Mouse (Mus musculus) common myeloid progenitor, adult 5-6 weeks (primary cell): ENCODE results near the gene Tmem233. TPM values are rescaled to one million over a fixed set of nuclear protein-coding genes. Genes with fewer than 3 reads are reported as not detected.

Source experiments
- ATAC-seq: replicated peaks from 2 replicates; pipeline ENCODE4 v1.8.0; 2016; ENCODE audit warnings: low read depth, mild to moderate bottlenecking, moderate TSS enrichment, inconsistent platforms; ENCODE audit not compliant: poor library complexity, severe bottlenecking
- total RNA-seq: library from RNA; stranded (forward); fragments of 200-1000, 187-1606 nt; gene quantifications from 2 replicates; pipeline ENCODE4 v1.2.3, GENCODE M21; 2017

Tmem233 gene
- total RNA-seq, 1 experiment from 2014 or later, result not detected

DNA sequence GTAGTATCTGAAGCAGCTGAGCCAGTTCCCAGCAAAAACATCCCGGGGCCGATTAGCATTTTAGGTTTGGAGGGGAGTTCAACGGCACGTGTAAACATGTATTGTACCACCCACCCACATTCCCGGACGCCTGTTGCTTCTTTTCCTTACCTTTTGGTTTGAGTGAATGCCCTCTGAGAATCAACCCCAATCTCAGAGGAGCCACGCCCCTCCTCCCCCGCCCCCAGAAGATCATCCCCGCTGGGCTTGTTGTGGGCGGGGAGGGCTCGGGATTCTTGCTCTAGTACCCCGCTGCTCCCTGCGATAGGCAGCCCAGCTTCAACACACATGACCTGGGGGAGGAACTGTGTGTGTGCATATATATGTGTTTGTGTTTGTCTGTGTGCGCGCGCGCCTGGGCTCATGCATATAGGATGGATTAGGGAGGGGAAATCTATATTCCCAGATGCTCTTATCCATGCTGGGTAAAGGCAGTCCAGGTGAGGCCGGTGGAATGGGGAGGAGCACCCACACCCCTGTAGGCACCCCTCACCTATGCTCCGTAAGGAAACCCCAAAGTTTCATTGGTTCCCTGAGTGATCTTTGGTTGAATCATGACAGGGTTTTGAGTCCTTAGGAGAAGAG lies 52.4 kb downstream of the Tmem233 start:
- no peak for ATAC-seq

DNA sequence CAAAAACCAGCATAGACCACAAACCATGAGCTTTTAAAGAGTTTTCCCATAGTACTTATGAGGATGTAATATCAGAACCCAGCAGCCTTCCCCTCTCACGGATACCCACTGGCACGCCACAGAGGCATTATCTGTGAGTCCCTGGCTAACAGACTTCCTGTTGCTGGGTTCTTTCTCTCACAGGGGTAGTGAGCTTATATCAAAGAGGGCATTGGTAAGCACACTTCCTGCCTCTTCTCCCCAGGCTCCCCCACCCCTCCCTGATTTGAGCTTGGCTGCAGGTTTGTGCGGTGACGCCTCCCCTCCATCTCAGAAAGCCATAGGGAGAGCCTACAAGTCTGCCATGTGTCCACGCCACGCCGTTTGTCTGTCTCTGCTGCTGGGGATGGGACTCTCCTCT lies 54.0 kb downstream of the Tmem233 start:
- ATAC-seq, result peak; percentile 75

DNA sequence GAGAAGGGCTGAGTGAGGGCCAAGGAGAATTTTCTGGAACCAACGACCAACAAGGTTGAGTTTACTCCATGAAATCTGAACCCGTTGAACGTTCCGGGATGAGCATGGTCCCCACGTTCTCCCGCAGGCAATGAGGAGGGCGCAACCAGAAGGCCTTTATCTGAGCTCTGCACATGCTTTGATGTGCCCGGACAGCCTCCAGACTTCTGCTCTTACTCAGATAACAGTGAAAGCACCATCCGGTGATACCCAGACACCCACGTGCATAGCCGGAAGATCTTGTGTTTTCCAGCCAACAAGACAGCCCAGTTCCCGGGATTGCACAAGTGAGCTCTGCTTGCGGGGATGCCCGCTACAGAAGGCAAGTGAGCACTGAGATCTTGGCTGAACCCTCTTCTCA lies 56.5 kb downstream of the Tmem233 start:
- peak; percentile 33 for ATAC-seq

DNA sequence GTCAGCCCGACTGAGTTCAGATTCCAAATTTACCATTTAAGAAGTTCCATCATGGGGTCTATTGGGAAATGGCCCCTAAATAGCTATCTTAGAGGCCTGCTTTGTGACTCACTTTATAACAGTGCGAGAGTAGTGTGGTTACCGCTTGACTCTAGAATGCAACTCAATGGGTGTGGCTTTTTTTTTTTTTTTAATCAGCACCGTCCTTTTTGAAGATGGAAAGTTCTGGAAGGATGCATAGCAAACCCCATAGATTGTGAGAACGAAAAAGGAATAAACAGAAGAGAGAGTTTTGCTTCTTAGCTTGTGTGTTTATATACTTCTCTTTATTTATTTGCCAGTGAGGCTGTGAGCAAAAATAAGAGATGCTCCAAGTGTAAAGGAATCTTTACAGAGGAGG lies 56.9 kb downstream of the Tmem233 start:
- no peak for ATAC-seq

DNA sequence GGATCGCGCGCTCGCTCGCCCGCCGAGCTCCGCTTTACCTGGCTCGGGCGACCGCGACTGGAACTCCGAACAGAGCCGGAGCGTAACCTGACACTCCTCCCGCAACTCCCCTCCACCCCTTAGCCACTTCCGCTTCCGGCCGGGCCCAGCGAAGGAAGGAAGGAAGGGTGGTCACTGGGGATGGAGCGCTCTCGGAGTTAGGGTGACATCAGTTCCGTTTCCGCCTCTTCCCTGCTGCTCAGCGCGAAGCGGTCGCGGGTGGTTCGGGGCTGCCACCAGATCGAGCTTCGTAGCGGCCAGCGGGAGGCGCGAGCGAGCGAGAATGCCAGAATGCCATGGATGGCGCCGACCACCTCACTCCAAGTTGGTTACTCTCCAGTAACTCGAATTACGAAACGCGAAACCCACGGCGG lies 58.7 kb downstream of the Tmem233 start, which contains the start of gene Prkab1:
Gene Prkab1 (minus strand): TSS at position 182 of the 413 bp plus-strand sequence.
- ATAC-seq, result peak; percentile 61

DNA sequence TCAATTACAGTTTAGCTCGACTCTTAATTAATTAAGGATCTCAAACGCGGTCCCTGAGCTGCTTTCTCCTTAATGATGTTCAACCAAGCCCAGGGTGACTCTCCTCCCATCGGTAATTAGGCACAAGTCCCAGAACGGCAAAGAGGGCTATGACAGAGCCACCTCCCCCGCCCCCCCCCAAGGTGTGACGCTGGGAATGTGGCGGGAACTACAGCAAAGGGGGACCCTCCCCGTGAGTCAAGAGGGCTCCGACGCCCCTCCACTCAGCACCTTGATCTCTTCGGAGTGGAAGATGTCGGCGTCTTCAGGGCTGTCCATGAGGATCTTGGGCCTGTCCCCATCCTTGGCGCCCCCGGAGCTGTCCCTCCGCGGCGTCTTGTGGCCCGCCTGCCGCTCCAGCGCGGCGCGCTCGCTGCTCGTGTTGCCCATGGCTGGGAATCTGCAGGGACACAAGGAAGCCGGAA lies 59.2 kb downstream of the Tmem233 start:
- ATAC-seq, result no peak

DNA sequence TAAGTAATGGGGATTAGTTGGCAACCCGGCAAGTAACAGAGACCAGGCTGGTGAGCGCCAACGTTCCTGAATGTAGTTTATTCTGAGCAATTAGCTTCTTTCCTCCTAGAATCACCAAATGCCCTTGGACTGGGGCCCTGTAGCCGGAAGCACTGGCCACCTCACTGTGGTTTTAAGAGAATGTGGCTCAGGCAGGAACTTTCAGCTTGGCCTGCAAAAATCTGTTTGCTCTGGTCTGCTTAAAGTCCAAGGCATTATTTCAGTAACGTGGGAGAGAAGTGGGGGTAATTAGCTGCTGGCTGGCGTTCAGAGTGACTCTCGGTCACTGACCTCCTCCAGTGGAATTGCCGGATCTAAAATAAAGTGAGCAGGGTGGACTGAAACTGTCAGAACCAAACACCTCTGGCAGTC lies 59.8 kb downstream of the Tmem233 start:
- no peak for ATAC-seq

DNA sequence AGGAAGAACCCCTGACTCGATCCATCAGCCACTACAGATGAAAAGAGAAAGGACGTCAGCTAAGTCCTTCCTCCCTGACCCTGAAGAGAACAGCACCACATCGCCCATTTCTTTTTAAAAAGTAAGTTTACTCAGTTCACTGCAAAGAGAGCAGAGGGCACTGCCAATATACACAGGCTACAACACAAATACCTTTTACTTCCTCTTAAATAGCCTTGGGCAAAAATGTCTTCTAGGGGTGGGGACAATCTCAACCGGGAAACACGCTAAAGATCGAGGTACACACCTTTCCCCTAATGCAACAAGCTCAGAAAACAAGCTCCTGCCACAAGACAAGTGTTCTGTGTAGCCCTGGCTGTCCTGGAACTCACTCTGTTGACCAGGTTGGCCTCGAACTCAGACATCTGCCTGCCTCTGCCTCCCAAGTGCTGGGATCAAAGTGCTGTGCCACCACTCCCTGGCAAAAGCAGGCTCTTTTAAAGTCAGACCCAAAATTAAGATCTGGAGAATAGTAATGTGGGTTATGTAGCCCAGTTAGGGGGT lies 60.3 kb downstream of the Tmem233 start:
- ATAC-seq, result no peak

DNA sequence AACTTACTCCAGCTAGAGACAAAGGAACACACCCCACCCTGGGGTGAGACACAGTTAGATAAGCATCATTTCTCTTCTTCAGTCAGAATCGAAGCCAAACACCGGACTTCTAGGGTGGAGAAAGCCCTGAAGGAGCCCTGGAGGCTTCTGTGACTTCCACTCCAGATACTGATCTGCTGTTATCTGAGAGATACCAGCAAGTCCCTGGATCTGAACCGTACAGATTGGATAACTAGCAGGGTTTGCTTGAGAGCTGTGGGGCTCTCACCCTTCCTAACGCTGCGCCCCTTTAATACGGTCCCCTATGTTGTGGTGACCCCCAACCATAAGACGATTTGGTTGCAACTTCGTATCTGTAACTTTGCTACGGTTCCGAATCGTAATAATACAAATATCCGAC lies 60.9 kb downstream of the Tmem233 start:
- no peak for ATAC-seq

DNA sequence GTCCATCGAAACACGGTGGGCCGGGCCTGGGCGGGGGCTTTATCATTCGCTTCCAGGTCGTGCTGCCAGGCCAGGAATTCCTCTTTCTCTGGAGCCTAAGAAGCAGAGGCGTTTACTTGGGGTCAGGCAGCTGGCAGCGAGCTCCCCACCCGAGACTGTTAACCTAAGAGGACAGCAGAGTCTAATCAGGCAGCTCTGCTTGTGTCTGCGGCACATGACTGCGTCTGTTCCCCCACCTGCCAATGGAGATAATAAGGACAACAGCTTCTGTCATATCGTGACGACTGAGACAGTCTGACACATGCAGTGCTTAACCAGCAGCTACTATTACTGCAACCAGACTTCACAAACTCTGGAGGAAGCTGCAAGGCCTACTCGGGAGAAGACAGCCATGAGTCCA lies 61.5 kb downstream of the Tmem233 start:
- ATAC-seq, result peak; percentile 33

DNA sequence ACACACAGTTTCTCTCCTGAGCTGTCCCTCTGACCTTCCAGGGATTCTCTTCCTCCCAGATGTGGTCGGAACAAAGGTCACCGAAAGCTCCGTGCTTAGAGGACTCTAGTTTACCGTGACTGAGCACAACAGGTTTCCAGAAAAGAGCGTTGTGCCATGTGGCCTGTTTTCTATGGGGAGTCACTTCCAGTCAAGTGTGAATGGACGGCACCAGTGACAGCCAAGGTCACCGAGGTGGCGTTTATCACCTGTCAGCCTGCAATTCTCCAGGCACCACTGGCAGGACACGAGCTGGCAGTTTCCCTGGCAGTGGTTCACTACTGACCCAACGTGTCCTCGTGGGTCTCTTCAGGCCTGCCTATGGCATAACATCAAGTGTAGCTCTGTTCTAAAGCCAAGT lies 63.7 kb downstream of the Tmem233 start:
- ATAC-seq, result no peak

DNA sequence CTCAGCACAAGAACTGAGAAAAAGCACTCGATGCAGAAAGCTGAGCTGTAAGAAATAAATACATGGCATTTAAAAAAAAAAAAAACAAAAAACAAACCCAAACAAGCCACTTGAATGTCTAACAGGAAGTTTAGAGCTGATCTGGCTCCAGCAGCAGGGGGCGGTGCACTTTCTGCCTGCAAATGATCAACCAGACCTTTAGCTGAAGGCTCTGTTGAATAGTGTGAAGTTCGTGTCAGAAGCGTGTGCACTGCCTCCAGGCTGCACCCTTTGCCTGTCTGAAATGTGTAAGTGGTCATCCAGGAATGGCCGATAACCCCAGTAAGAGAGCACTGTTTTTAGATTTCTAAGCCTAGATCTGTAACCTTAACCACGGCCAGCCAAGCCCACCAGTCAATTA lies 64.3 kb downstream of the Tmem233 start:
- no peak for ATAC-seq

DNA sequence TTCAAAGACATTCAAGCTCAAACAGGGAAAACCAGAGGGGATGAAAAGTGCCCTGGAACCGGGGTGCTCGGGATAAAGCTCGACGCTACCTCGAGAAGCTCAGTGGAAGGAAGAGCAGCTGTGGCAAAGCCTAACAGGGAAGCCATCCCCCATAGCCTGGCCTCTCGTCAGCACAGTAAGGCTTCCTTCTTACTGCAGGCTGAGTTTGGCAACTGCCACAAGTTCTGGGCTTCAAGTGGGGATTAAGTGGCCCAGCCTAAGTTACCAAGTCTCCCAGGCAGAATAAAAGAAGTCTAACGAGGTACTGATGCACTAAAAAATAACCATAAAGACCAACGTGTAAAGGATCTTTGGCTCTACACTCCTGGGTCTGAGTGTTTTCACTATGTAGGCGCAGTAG lies 64.8 kb downstream of the Tmem233 start:
- no peak for ATAC-seq

DNA sequence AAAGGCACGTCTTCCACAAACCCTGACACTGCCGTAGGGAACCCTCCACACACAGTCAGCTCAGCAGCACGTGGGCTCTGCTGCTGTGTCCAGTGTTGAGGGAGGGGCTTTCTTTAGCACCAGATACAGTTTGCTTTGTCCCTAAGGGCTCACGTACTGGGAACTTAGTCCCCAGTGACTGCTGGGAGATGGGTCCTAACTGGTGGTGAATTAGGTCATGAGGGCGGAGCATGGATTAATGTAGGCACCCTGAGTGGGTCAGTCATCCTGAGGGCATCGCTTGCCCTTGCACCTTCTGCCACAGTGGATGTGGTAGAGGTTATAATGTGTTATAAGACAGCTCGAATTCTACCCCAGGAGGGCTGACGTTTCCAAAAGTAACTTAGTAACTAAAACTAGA lies 65.7 kb downstream of the Tmem233 start:
- ATAC-seq, result no peak

DNA sequence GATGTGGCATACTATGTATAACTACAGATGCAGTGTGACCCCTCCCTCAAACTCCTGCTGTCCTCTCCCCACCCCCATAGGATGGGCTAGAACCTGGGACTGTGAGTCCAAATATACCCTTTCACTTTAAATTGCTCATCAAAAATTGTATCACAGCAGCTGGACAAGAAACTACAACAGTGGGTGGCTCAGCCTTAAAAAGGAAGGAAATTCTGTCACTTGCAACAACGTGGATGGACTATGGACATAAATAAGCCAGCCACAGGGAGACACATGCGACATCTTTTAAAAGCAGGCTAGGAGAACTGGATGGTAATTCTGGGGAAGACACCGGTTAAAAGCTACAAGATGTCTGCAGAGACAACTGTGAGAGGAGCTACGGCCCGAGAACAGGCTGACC lies 66.5 kb downstream of the Tmem233 start:
- no peak for ATAC-seq

DNA sequence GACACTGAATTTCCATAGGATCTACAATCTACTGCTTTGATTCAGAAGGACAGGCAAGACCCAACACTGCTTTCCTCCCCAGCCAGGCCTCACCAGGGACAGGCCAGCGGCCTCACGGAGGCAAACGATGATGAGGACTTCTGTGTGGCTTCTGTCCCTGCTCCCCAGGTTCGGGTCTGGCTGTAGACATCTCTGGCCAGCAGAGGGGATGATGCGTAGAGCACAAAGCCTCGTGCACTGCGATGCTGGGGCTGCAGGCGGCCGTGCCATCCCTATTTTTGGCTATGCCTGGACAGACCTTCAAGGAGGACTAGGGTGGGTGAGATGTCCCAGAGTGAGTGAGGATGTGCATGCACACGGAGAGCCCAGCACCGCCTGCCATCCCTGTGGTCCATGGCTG lies 68.8 kb downstream of the Tmem233 start:
- ATAC-seq, result no peak

DNA sequence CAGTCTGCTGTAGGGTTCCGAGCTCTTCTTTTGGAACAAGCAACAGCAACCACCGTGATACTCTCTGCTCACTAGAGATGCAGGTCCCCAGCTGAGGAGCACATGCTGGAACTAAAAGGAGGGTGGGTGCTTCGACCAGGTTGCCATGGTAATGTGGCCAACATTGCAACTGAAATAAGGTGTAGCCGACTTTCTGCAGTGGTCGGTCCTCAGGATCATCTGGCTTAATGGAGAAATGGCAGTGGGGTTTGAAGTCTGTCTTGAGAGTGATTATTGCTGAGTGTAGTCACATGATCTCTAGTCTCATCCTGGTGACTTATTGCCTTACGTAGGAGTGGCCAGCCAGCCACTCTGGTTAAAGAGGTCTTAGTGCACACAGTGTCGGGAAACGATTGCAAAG lies 69.2 kb downstream of the Tmem233 start:
- ATAC-seq, result no peak

DNA sequence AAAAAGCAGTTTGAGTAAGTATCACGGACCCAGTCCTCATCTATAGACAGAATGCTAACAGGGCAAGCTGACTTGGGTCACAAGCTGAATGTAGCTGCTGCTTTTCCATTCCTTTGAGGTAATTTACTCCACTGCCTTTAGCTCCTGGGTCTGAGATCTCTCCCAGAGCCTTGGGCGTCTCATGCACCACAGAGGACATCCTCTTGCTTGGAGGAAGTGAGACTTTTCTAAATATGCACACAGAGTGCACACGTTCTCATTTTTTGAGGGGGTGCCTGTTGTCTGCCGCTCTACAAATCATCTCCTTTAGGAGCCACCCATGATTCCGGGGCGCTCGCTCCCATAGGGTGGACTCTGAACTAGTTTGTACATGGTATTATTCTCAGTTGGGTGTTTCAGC lies 70.5 kb downstream of the Tmem233 start:
- no peak for ATAC-seq

DNA sequence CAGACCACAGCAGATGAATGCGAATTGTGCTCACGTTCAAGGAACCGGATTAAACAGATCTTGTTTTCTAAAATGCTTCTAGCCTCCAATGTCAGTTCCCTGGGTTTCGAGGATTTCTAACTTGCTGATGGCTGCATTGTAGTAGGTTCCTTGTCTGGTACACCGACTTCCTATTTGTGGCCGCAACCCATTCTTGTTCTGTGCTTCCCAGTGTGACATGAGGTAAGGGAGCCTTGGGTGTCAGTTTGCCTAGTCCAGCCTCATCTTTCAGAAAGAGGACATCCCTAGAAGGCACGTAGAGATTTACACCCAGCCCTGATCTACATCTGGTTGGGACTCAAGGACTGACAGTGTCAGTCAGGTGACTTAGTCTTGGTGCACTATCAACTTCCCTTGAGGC lies 71.3 kb downstream of the Tmem233 start:
- peak; percentile 39; the same call in 1 of the 2 replicates for ATAC-seq

DNA sequence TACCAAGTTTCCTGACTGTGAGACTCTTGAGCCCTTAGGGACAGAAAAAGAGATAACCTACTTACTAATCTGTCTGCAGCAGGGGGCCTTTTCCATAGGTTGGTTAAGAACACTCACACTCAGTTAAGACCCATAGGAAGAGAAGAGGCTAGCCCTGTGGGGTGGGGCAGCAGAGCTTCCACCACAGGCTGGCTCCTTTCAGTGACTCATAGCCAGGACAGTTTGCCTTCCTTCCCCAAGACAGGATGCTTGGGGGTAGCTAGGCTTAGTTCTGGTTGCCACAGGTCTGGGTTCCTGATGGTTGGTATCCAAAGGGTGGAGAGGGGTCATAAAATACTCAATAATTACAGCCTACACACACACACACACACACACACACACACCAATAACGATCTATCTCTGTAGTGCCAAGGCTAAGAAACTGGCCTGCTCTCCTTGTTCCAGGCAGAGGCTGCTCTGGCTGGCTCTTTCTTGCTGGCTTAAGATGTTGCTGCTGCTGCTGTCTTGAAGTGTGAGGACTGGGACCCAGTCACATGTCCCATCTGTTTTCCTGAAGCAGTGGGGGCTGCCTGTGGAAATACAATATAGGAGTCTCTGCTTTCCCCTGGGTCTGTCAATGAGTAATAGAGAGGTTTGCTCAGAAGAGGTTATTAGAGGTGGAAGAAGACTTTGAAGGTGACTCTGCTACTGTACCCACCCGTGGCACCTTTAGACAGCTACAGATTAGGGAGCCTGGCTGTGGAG lies 73.0 kb downstream of the Tmem233 start:
- no peak for ATAC-seq

DNA sequence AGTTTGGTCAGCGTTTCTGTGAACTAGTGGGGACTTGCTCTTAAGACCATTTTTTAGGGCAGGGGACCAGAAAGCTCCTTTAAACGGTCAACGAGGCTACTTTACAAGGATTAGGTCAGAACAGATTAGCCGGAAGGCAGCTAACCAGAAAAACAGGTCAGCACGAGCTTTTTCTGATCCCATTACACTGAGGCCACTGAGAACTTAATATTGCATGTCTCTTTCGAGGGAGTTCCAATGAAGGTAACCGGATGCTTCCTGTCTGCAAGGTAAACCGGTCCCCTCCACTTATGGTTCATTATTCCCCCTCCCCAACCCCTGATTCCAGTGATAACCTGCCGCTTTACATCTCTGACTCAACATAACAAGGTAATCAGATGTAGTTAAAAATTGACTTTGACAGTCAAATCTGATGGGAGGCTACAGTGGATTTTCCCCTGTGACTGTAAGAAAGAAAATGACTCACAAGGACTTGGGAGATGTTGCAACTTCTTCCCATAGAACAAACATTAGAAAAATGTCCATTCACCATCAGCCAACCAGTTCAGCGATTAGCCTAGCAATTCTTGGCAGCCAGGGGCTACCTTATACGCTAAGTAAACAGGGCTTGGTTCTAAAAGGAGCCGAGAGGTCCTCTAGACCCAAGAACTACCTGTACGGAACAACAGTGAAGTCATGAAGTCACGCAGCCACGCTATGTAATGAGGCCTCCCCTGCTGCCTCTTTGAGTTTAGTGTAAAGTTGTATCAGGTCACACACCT lies 73.8 kb downstream of the Tmem233 start:
- ATAC-seq, result no peak
